Mouse (Mus musculus): ENCODE data around the gene Olfr116. TPM values are rescaled to one million over a fixed set of nuclear protein-coding genes. Genes with fewer than 3 reads are reported as not detected.

Gene Olfr116
- total RNA-seq (2021), result not detected in 2 replicates
- long read RNA-seq, experiment 1, result 0 reads
- long read RNA-seq, experiment 2, result 0 reads

DNA sequence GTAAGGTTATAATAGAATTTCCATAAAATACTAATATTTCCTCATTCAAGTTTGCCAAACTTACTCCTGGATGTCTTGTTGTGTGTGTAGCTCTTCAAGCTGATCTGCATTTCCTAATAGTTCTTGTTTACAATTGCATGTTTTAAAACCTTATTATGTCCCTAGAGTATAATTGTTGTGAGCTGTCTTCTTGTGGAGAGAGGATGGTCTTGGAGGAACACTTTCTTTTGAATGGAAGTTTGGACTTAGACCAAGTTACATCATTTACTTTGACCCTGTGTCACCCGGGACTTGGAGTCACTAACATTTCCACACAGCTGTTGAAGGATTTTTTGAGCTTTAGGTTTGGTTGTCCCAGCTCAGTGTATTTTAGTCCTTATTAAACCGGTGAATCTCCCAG, at the start of gene Olfr116, which contains the start of gene Olfr115:
Gene Olfr116 (minus strand): TSS at position 191 of the 400 bp plus-strand sequence.
Gene Olfr115 (minus strand): TSS at position 101 of the 400 bp plus-strand sequence.
- no peak for DNase-seq

- DNase-seq, result no peak
These were observed 39.7 kb upstream of the Olfr116 start, which contains the start of gene Olfr118 for GRCm38 (mm10) chr17:37666688-37667087. Gene Olfr118 (plus strand): TSS chr17:37666988.

- DNase-seq, result no peak
These were observed 36.7 kb upstream of the Olfr116 start, which contains the start of gene Olfr117 for GRCm38 (mm10) chr17:37663682-37664081. Gene Olfr117 (minus strand): TSS chr17:37663782.

- DNase-seq, result no peak
These were observed 34.4 kb downstream of the Olfr116 start, which contains the start of gene Olfr114 for GRCm38 (mm10) chr17:37592643-37593042. Gene Olfr114 (minus strand): TSS chr17:37592743.

DNA sequence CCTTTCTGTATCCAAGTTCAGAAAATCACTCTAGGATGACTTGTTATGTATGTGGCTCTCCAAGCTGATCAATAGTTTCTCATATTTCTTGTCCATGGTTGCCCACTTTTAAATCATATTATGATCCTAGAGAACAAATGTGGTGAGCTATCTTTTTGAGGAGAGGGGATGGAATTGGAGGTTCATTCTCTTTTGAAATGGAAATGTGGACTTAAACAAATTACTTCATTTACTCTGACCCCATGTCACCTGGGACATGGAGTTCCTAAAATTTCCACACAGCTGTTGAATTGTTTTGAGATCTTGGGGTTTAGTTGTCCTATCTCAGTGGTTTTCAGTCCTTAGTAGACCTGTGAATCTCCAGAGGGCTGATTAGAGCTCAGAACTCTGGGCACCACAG, 49.4 kb downstream of the Olfr116 start, which contains the start of gene Olfr113:
Gene Olfr113 (minus strand): TSS at position 101 of the 400 bp plus-strand sequence.
- DNase-seq, result no peak

Other genes starting within 250 kb of the Olfr116 start
- not detected in 2 replicates for gene Olfr105-ps, start 248.2 kb downstream of the Olfr116 start, total RNA-seq (2021)
- gene Olfr106-ps, start 236.8 kb downstream of the Olfr116 start, total RNA-seq (2021), result not detected in 2 replicates
- not detected in 2 replicates for gene Olfr107, start 228.0 kb downstream of the Olfr116 start, total RNA-seq (2021)
- gene Olfr108, start 181.7 kb downstream of the Olfr116 start, total RNA-seq (2021), result not detected in 2 replicates
- not detected in 2 replicates for gene Olfr109, start 168.3 kb downstream of the Olfr116 start, total RNA-seq (2021)
- 2.0 TPM in 1 of 2 replicates, not detected in the other for gene H2-M2, start 143.6 kb downstream of the Olfr116 start, total RNA-seq (2021)
- gene Olfr110, start 134.7 kb downstream of the Olfr116 start, total RNA-seq (2021), result not detected in 2 replicates
- gene Olfr111, start 119.2 kb downstream of the Olfr116 start, total RNA-seq (2021), result not detected in 2 replicates
- not detected in 2 replicates for gene Olfr112, start 57.7 kb downstream of the Olfr116 start, total RNA-seq (2021)
- gene Olfr113, start 49.5 kb downstream of the Olfr116 start, total RNA-seq (2021), result not detected in 2 replicates
- not detected in 2 replicates for gene Olfr114, start 34.5 kb downstream of the Olfr116 start, total RNA-seq (2021)
- not detected in 2 replicates for gene Olfr115, start 90 bp downstream of the Olfr116 start, total RNA-seq (2021)
- gene Olfr117, start 36.6 kb upstream of the Olfr116 start, total RNA-seq (2021), result not detected in 2 replicates
- gene Olfr118, start 39.8 kb upstream of the Olfr116 start, total RNA-seq (2021), result not detected in 2 replicates
- gene Olfr119, start 69.4 kb upstream of the Olfr116 start, total RNA-seq (2021), result not detected in 2 replicates
- gene Olfr120, start 94.6 kb upstream of the Olfr116 start, total RNA-seq (2021), result not detected in 2 replicates
- not detected in 2 replicates for gene Olfr121, start 121.7 kb upstream of the Olfr116 start, total RNA-seq (2021)
- not detected in 2 replicates for gene Olfr122, start 141.4 kb upstream of the Olfr116 start, total RNA-seq (2021)
- not detected in 2 replicates for gene Olfr123, start 166.3 kb upstream of the Olfr116 start, total RNA-seq (2021)
- gene Olfr124, start 172.7 kb upstream of the Olfr116 start, total RNA-seq (2021), result not detected in 2 replicates
- not detected in 2 replicates for gene Olfr125, start 205.8 kb upstream of the Olfr116 start, total RNA-seq (2021)
- gene Olfr126, start 220.3 kb upstream of the Olfr116 start, total RNA-seq (2021), result not detected in 2 replicates